Mouse (Mus musculus): ENCODE data around the gene Pcare. TPM values are rescaled to one million over a fixed set of nuclear protein-coding genes. Genes with fewer than 3 reads are reported as not detected.

Gene Pcare
- total RNA-seq, 2 experiments from 2014 or later = not detected

Other genes starting within 250 kb of the Pcare start
- gene Ndc80, start 226.0 kb downstream of the Pcare start, total RNA-seq (2015; ENCODE audit: low replicate concordance) = 208 and 220 TPM in 2 replicates
- gene Ndc80, start 226.0 kb downstream of the Pcare start, total RNA-seq (2017; ENCODE audit: low replicate concordance) = 322 and 338 TPM in 2 replicates
- not detected in 2 replicates for gene Spdya, start 200.8 kb downstream of the Pcare start, total RNA-seq (2015; ENCODE audit: low replicate concordance)
- gene Spdya, start 200.8 kb downstream of the Pcare start, total RNA-seq (2017; ENCODE audit: low replicate concordance) = not detected in 2 replicates
- 29.9 and 44.9 TPM in 2 replicates for gene Wdr43, start 137.0 kb downstream of the Pcare start, total RNA-seq (2015; ENCODE audit: low replicate concordance)
- 28.5 and 45.3 TPM in 2 replicates for gene Wdr43, start 137.0 kb downstream of the Pcare start, total RNA-seq (2017; ENCODE audit: low replicate concordance)
- gene Togaram2, start 79.6 kb downstream of the Pcare start, total RNA-seq (2015; ENCODE audit: low replicate concordance) = not detected in 2 replicates
- gene Togaram2, start 79.6 kb downstream of the Pcare start, total RNA-seq (2017; ENCODE audit: low replicate concordance) = not detected in 2 replicates
- gene Clip4, start 15.6 kb upstream of the Pcare start, total RNA-seq (2015; ENCODE audit: low replicate concordance) = not detected in 2 replicates
- not detected in 2 replicates for gene Clip4, start 15.6 kb upstream of the Pcare start, total RNA-seq (2017; ENCODE audit: low replicate concordance)

Measured in erythroid progenitor cell, adult 5-6 weeks (primary cell).